Mouse (Mus musculus) heart, embryonic 11.5 days (tissue): ENCODE data around the gene Slitrk4. TPM values are rescaled to one million over a fixed set of nuclear protein-coding genes. Genes with fewer than 3 reads are reported as not detected.

Source experiments
- ATAC-seq: fragments of 200-750 bp; cut with Nextera tagmentation; replicated peaks from 2 replicates; pipeline ENCODE4 v1.8.0; 2017; ENCODE audit warnings: moderate library complexity; ENCODE audit not compliant: insufficient number of reproducible peaks, low FRiP score, low TSS enrichment
- H3K27ac ChIP-seq: fragments of 300-500 bp; sonication (generic); 2 replicates; pipeline ENCODE4 v1.5.1; 2014; ENCODE audit warnings: mild to moderate bottlenecking, low read depth, low read length
- H3K27me3 ChIP-seq: fragments of 300-500 bp; sonication (generic); 2 replicates; pipeline ENCODE4 v1.6.1; 2014; ENCODE audit warnings: mild to moderate bottlenecking, low read length, mixed read lengths; ENCODE audit not compliant: control insufficient read depth, insufficient read depth
- H3K36me3 ChIP-seq: fragments of 300-500 bp; sonication (generic); 2 replicates; pipeline ENCODE4 v1.6.1; 2014; ENCODE audit warnings: mild to moderate bottlenecking, low read length, moderate library complexity, mixed read lengths; ENCODE audit not compliant: control insufficient read depth, insufficient read depth
- H3K4me1 ChIP-seq: fragments of 300-500 bp; sonication (generic); 2 replicates; pipeline ENCODE4 v1.6.1; 2014; ENCODE audit warnings: low read length; ENCODE audit not compliant: control insufficient read depth, insufficient read depth
- H3K4me2 ChIP-seq: fragments of 300-500 bp; sonication (generic); 2 replicates; pipeline ENCODE4 v1.6.1; 2014; ENCODE audit warnings: mild to moderate bottlenecking, moderate library complexity
- H3K4me3 ChIP-seq: fragments of 300-500 bp; sonication (generic); 2 replicates; pipeline ENCODE4 v1.5.1; 2014; ENCODE audit warnings: low read depth, low read length
- H3K9ac ChIP-seq: fragments of 300-500 bp; sonication (generic); 2 replicates; pipeline ENCODE4 v1.6.1; 2014; ENCODE audit warnings: mild to moderate bottlenecking, low read depth, low read length, moderate library complexity
- H3K9me3 ChIP-seq: fragments of 300-500 bp; sonication (generic); replicated peaks from 2 replicates; pipeline ENCODE4 v1.6.1; 2016; ENCODE audit warnings: low read length; ENCODE audit not compliant: control insufficient read depth
- WGBS: fragments of 180-500 bp; shearing (Covaris S2); extraction: QIAGEN DNeasy Blood & Tissue Kit; methylation state at CpG from one replicate; pipeline ENCODE4 v1.1.7; 2014; ENCODE audit not compliant: insufficient replicate concordance; 5-methylcytosine and 5-hydroxymethylcytosine counted together
- polyA plus RNA-seq: library from polyadenylated mRNA; unstranded; fragments of >200 nt; fragmentation: Nextera tagmentation; extraction: Ambion mirVana; gene quantifications from 2 replicates; pipeline ENCODE4 v1.2.1, GENCODE M21; 2014

Gene Slitrk4
- polyA plus RNA-seq = 7.2 and 10.0 TPM in 2 replicates

GRCm38 (mm10) chrX:64276290-64277125 is at the start of gene Slitrk4:
Slitrk4 (minus strand) TSS chrX:64276996.
- Histone ChIP-seq H3K27ac (no peak within 1 kb of the TSS), H3K4me2 (peak within 1 kb of the TSS; percentile 69), H3K27me3 (no peaks in the 10 kb centered on the region), H3K4me1 (no peaks in the 10 kb centered on the region), H3K36me3 (no peaks in the 10 kb centered on the region), H3K4me3 (peak within 1 kb of the TSS; percentile 53), H3K9ac (peak within 1 kb of the TSS; percentile 60), H3K9me3 (no peaks in the 10 kb centered on the region)
- peak; percentile 59; the same call in 1 of the 2 replicates for ATAC-seq
- 8% methylated on average over 43 of the region's 54 CpGs for WGBS

- Histone ChIP-seq H3K36me3 (no peaks in the 10 kb centered on the region), H3K4me1 (no peaks in the 10 kb centered on the region), H3K9ac (no peak overlapping the region), H3K27ac (no peak overlapping the region), H3K9me3 (no peaks in the 10 kb centered on the region), H3K4me2 (no peak overlapping the region), H3K27me3 (no peaks in the 10 kb centered on the region), H3K4me3 (no peak overlapping the region)
- 77% methylated on average over 2 of the region's 2 CpGs for WGBS
- ATAC-seq = no peak
Observed at GRCm38 (mm10) chrX:64319501-64319900, 42.7 kb upstream of the Slitrk4 start.

- no peak overlapping the region for H3K4me3 ChIP-seq
- 17% methylated on average over 6 of the region's 6 CpGs for WGBS
- H3K9me3 ChIP-seq = no peaks in the 10 kb centered on the region
- no peaks in the 10 kb centered on the region for H3K4me1 ChIP-seq
- no peaks in the 10 kb centered on the region for H3K36me3 ChIP-seq
- H3K4me2 ChIP-seq = peak overlapping the region; percentile 69
- no peak overlapping the region for H3K27ac ChIP-seq
- no peak overlapping the region for H3K9ac ChIP-seq
- ATAC-seq = no peak
- no peaks in the 10 kb centered on the region for H3K27me3 ChIP-seq
Observed at GRCm38 (mm10) chrX:64277991-64278301, 1.1 kb upstream of the Slitrk4 start.

GRCm38 (mm10) chrX:64277126-64277990 is 562 bp upstream of the Slitrk4 start:
- H3K4me2 ChIP-seq = peak overlapping the region; percentile 69
- H3K9ac ChIP-seq = no peak overlapping the region
- no peaks in the 10 kb centered on the region for H3K36me3 ChIP-seq
- no peaks in the 10 kb centered on the region for H3K9me3 ChIP-seq
- H3K4me3 ChIP-seq = peak overlapping the region; percentile 53
- 11% methylated on average over 22 of the region's 22 CpGs for WGBS
- no peaks in the 10 kb centered on the region for H3K27me3 ChIP-seq
- H3K27ac ChIP-seq = no peak overlapping the region
- ATAC-seq = no peak
- no peaks in the 10 kb centered on the region for H3K4me1 ChIP-seq

- peak; percentile 31; the same call in 1 of the 2 replicates for ATAC-seq
- Histone ChIP-seq H3K27ac (no peak overlapping the region), H3K9me3 (no peaks in the 10 kb centered on the region), H3K27me3 (no peaks in the 10 kb centered on the region), H3K4me1 (no peaks in the 10 kb centered on the region), H3K36me3 (no peaks in the 10 kb centered on the region), H3K4me3 (peak overlapping the region; percentile 53), H3K9ac (peak overlapping the region; percentile 60; the same call in 1 of the 2 replicates), H3K4me2 (peak overlapping the region; percentile 69)
- 9% methylated on average over 30 of the region's 41 CpGs for WGBS
Observed at GRCm38 (mm10) chrX:64275501-64276289, 1.1 kb downstream of the Slitrk4 start.

GRCm38 (mm10) chrX:64263481-64263880 is 13.3 kb downstream of the Slitrk4 start:
- Histone ChIP-seq H3K36me3 (no peaks in the 10 kb centered on the region), H3K4me2 (no peak overlapping the region), H3K9me3 (no peaks in the 10 kb centered on the region), H3K27me3 (no peaks in the 10 kb centered on the region), H3K4me1 (no peaks in the 10 kb centered on the region), H3K27ac (no peak overlapping the region), H3K9ac (no peak overlapping the region), H3K4me3 (no peak overlapping the region)
- ATAC-seq = no peak
- WGBS = 74% methylated on average over 1 of the region's 1 CpGs

Other genes starting within 250 kb of the Slitrk4 start
- not detected in 2 replicates for gene Gm6760, start 124.8 kb downstream of the Slitrk4 start, polyA plus RNA-seq
- gene 3830417A13Rik, start 103.4 kb downstream of the Slitrk4 start, polyA plus RNA-seq = not detected in 2 replicates